Mouse (Mus musculus) layer of hippocampus, adult 2 months (tissue): Measurements from ENCODE around the gene Vmn2r22. TPM values are rescaled to one million over a fixed set of nuclear protein-coding genes. Genes with fewer than 3 reads are reported as not detected.
"Not testable (repeated sequence)": the region's sequence is repeated elsewhere in the genome, so short reads cannot be mapped to it uniquely, and the experiment has no call there.

Experiments
- DNase-seq, 2 experiments: peaks; one replicate each; pipeline ENCODE4 v3.0.0; 2022; ENCODE audit warnings: low spot score in 2 of 2
- H3K27ac ChIP-seq: fragments of 200-600 bp; 2 replicates; pipeline ENCODE4 v1.8.1; 2022
- H3K4me3 ChIP-seq: fragments of 200-600 bp; 2 replicates; pipeline ENCODE4 v1.8.1; 2022; ENCODE audit warnings: mild to moderate bottlenecking
- CTCF ChIP-seq: fragments of 200-600 bp; conservative IDR thresholded peaks from 2 replicates; pipeline ENCODE4 v1.8.1; 2022; ENCODE audit warnings: antibody characterized with exemption, mild to moderate bottlenecking, moderate library complexity
- long read RNA-seq, 2 experiments: library from polyadenylated mRNA; stranded (forward); transcript quantifications; one replicate each; pipeline ENCODE4 v2.0.0; 2021; ENCODE audit warnings: borderline mapping rate in 2 of 2
- total RNA-seq, 2 experiments: library from RNA; stranded (reverse); gene quantifications; 2 replicates each; pipeline ENCODE4 v1.2.3; 2021

Gene Vmn2r22
- not detected for total RNA-seq
- long read RNA-seq, experiment 1, result 0 reads
- long read RNA-seq, experiment 2, result 0 reads

DNA sequence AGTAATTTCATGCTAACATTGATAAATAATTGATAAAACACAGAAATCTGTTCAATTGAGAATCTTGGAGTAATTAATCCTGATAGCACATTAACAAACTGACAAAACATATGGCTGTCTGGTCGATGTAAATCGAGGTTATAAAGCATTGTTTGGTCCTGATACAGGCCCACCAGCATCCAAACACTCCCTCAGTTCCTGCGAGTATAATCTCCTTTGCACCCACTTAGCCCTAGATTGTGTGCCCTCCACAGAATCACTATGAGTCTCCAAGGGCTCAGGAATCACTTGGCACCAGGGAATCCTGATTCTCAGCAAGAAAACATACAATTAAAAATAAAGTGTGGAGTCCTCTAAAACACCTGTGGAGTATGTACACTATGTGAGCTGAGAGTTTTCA, at the start of gene Vmn2r22:
Gene Vmn2r22, minus strand, starts transcription at position 101 of the 400 bp plus-strand sequence.
- H3K27ac ChIP-seq, DNase-seq, H3K4me3 ChIP-seq: not testable (repeated sequence)

GRCm38 (mm10) chr6:123697213-123697612, 46.7 kb upstream of the Vmn2r22 start:
- no peak for DNase-seq
- Histone ChIP-seq H3K27ac (no peak overlapping the region), H3K4me3 (no peak overlapping the region)
- no peak for TF ChIP-seq CTCF

- not testable (repeated sequence) for DNase-seq, H3K27ac ChIP-seq, H3K4me3 ChIP-seq
Measured at GRCm38 (mm10) chr6:123696639-123697038, 46.1 kb upstream of the Vmn2r22 start.

- no peak overlapping the region for H3K4me3 ChIP-seq
- no peak overlapping the region for H3K27ac ChIP-seq
- DNase-seq, result peak; percentile 13 to 37
- TF ChIP-seq CTCF, result peak; percentile 81
Measured at GRCm38 (mm10) chr6:123657040-123657439, 6.5 kb upstream of the Vmn2r22 start.

GRCm38 (mm10) chr6:123639394-123639793, 11.1 kb downstream of the Vmn2r22 start:
- DNase-seq, H3K4me3 ChIP-seq, H3K27ac ChIP-seq: not testable (repeated sequence)

DNA sequence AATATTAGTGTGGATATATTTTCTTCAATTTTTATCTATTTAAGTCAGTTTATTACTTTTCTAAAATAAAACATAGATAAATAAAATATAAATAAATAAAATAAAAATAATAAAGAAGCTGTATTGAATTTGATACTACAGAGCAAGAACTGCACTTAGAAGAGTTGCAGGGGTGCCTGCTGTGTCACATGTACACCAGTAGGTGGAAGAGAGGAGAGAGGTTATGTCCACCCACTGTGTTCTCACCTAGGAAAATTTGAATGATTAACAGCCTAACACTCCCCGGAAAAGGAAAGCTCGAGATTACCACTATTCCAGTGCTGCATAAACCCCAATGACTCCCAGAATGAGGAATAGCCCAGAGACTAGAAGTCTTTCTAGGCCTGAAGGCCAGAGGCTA, 26.7 kb downstream of the Vmn2r22 start:
- DNase-seq, H3K27ac ChIP-seq, H3K4me3 ChIP-seq: not testable (repeated sequence)

DNA sequence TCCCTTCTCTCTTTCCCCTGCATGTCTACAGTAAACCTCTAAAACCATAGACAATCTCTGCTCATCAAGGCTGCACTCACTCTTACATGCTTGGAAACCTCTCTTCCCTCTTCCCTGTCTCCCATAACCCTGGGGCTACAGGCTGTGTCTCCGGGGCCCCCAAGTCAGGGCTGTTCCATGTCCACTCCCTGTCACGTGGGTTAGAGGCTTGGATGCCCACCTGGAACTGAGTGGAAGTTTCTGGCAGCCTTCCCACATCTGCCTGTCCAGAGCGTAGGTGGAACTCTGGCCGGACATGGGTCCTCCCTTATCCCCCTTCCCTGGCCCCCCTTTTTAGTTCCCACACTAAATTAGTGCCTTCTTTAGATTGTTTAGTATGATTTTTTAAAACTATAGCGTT, 62.2 kb downstream of the Vmn2r22 start:
- not testable (repeated sequence) for DNase-seq, H3K27ac ChIP-seq, H3K4me3 ChIP-seq

DNA sequence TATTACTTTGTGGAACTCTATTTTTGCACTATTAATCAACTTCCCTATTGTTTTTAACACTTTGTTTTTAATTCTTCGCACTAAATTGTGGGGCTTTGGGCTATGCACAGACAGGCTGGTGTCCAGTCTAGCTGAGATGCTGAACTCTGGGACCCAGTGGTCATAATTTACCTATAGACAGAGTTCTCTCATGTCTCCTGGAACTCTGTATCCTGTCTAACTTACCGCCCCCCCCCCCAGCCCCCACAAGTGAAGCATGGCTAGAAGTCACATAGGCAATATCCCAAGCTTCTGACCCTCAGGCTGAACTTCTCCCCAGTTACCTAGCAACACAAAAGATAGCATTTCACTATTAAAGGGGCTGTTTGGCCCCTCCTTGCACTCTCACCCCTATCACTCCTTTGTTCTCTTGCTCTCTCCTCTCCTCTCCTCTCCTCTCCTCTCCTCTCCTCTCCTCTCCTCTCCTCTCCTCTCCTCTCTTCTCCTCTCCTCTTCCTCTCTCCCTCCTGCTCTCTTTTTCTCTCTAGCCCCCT, 62.7 kb downstream of the Vmn2r22 start:
- DNase-seq, H3K27ac ChIP-seq, H3K4me3 ChIP-seq: not testable (repeated sequence)

- H3K27ac ChIP-seq, DNase-seq, H3K4me3 ChIP-seq: not testable (repeated sequence)
Measured at GRCm38 (mm10) chr6:123583988-123584387, 66.5 kb downstream of the Vmn2r22 start.

- not testable (repeated sequence) for H3K27ac ChIP-seq, DNase-seq, H3K4me3 ChIP-seq
Measured at GRCm38 (mm10) chr6:123574698-123575097, 75.8 kb downstream of the Vmn2r22 start.

Other genes with a start within 250 kb of the Vmn2r22 start
- gene Vmn2r20, start 232.6 kb downstream of the Vmn2r22 start, total RNA-seq, result not detected
- gene Vmn2r21, start 117.3 kb downstream of the Vmn2r22 start, total RNA-seq, result not detected
- gene Vmn2r23, start 51.9 kb upstream of the Vmn2r22 start, total RNA-seq, result not detected
- not detected for gene Vmn2r24, start 128.2 kb upstream of the Vmn2r22 start, total RNA-seq
- gene Vmn2r25, start 202.7 kb upstream of the Vmn2r22 start, total RNA-seq, result not detected